Mouse (Mus musculus) cerebellum, adult 8-10 months (tissue): ENCODE data around the gene Sccpdh.
"Not testable (repeated sequence)": the region's sequence is repeated elsewhere in the genome, so short reads cannot be mapped to it uniquely, and the experiment has no call there.

Source experiments
- DNase-seq: peaks from one replicate; pipeline ENCODE4 v3.0.0; 2022

Gene Sccpdh

GRCm38 (mm10) chr1:179668836-179669537 is 977 bp downstream of the Sccpdh start:
- DNase-seq, result no peak

GRCm38 (mm10) chr1:179674355-179674754 is 6.3 kb downstream of the Sccpdh start:
- DNase-seq, result no peak

- DNase-seq, result no peak
Observed at GRCm38 (mm10) chr1:179677031-179677430, 9.0 kb downstream of the Sccpdh start.

DNA sequence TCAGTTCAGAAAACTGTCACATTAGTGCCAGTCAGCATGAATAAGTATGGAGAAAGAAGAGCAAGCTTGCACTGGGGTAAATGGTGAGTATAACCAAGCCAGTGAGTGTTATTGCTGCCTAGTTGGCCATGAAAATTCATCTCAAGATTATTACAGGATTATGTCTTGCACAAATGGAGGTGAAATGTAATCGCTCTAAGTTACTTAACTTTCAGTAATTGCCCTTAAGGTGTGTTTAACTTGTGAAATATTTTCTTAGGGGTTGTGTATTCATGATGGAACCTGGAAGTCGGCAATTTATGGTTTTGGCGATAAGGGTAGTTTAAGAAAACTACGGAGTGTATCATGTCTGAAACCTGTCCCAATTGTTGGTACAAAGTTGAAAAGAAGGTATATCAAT is 11.3 kb downstream of the Sccpdh start:
- DNase-seq, result no peak

DNA sequence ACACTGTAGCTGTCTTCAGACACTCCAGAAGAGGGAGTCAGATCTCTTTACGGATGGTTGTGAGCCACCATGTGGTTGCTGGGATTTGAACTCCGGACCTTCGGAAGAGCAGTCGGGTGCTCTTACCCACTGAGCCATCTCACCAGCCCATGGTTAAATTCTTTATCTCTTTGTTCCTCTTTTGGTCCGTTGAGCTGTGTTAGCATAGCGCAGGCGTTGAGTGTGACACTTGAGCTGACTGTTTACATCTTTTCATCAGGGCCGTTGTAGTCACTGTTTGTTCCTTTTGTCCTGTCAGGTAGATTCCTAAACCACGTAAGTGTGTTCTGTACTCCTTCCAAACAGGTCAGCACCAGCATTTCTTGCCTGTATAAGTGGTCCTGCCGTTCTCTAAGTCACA is 14.7 kb downstream of the Sccpdh start:
- not testable (repeated sequence) for DNase-seq

GRCm38 (mm10) chr1:179686348-179686747 is 18.3 kb downstream of the Sccpdh start:
- no peak for DNase-seq

DNA sequence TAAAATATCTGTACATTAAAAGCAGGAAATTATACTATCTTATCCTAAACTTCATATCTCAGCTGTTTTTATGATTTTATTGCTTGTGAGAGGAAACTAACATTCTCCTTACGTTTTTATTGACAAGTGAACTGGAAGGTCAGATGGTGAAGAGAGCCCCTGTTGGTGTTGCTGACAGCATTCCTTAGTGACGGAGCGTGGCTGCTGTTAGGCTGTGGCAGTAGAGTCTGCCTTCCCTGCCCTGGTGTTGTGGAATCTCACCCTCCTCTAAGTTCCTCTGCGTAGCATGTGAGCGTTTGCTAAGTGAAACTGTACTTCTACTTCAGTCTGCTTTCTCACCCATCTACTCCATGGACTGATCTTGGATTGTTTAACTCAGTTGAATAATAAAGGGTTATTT is 18.8 kb downstream of the Sccpdh start:
- no peak for DNase-seq

GRCm38 (mm10) chr1:179687305-179687704 is 19.3 kb downstream of the Sccpdh start:
- no peak for DNase-seq

DNA sequence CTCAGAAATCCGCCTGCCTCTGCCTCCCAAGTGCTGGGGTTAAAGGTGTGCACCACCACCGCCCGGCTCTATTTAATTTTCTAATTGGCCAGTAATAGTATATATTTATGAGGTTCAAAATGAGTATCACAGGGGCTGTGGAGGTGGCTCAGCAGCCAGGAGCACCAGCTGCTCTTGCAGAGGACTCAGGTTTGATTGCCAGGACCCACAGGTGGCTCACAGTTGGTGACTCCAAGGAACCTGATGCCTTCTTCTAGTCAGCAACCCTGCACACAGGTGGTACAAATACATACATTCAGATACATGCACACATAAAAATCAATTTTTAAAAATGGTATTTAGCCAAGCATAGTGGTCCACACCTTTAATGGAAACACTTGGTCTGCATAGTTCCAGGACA is 20.0 kb downstream of the Sccpdh start:
- DNase-seq, result peak; percentile 51

GRCm38 (mm10) chr1:179688415-179688814 is 20.4 kb downstream of the Sccpdh start:
- no peak for DNase-seq

DNA sequence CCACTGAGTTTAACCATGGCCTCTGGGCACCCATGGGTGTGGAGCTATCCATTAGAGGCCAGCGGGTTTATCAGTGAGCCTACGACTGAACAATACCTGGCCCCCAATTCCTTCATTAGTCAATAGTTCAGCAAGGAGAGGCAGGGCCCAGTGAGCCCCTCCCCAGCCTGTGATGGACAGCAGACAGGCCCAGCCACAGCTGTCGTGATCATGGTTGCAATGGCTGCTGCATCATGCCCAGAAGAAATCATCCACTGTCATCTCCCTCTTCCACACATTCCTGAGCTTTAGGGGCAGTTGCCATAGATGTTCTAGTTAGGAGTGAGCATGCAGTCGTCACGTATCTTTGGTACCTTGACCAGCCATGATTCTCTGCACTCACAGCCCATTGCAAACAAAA is 20.9 kb downstream of the Sccpdh start:
- no peak for DNase-seq

GRCm38 (mm10) chr1:179689479-179689878 is 21.5 kb downstream of the Sccpdh start:
- no peak for DNase-seq

DNA sequence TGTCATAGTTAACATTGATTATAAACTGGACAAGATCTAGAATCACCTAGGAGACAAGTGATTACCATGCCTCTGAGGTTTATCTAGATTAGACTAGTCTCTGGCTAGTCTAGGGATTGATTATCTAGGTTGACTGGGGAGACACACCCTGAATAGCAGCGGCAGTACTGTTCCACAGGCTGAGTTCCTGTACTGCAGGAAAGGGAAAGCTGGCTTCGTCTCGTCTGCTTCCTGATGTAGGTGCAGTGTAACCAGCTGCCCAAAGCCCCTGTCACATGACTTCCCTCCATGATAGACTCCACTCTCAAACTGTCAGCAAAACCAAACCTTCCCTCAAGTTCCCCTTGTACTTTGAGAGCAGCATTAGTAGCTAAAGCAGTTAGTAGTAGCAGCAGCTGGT is 36.1 kb downstream of the Sccpdh start:
- DNase-seq, result no peak

GRCm38 (mm10) chr1:179705154-179705553 is 37.1 kb downstream of the Sccpdh start:
- no peak for DNase-seq

DNA sequence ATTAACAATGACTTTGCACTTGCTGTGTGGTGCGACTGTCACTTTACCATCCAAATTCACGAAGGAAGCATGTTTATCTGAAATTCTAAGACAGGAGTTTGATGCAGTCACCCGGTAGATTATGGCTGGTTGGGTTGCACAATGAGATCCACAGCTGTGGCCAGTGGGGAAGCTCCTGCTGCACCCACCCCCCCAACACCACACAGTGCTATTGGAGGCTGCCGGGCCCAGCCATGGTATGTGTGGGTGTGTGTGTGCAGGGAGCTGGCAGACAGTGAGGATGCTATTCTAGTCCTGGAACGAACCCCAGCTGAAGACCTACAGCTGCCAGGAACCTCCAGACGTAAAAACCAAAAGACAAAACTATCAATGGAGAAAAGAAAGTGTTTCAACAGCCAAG is 41.4 kb downstream of the Sccpdh start:
- peak; percentile 27 for DNase-seq

GRCm38 (mm10) chr1:179710739-179711138 is 42.7 kb downstream of the Sccpdh start:
- no peak for DNase-seq

GRCm38 (mm10) chr1:179712658-179713057 is 44.6 kb downstream of the Sccpdh start:
- DNase-seq, result no peak

DNA sequence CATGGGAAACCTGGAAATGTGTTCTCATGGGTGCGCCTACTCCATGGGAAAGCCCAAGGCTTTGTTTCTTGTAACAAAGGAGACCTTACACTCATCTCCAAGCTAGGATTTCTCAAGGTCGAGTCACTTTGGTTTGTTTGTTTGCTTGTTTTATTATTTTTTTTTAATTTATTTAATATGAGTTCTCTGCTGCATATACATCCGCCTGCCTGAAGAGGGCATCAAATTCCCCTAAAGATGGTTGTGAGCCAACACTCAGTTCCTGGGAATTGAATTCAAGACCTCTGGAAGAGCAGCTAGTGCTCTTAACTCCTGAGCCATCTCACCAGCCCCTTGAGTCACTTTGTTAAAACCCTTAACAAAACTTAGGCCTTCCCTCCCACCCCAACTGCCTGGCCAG is 45.4 kb downstream of the Sccpdh start:
- no peak for DNase-seq

- not testable (repeated sequence) for DNase-seq
Observed at GRCm38 (mm10) chr1:179715289-179715688, 47.3 kb downstream of the Sccpdh start.

DNA sequence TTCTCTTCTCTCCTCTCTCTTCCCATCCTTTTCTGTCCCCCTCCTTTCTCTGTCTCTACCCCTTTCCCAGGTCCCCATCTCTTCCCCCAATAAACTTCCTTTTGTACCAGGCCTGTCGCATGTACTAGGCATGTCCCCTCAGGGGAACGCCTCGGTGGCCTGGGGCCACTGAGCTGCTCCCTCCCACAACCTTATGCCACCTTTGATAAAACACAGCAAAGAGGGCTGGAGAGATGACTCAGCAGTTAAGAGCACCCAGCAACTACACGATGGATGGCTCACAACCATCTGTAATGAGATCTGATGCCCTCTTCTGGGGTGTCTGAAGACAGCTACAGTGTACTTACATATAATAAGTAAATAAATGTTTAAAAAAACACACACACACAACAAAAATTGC is 47.8 kb downstream of the Sccpdh start:
- no peak for DNase-seq

- DNase-seq, result no peak
Observed at GRCm38 (mm10) chr1:179722811-179723469, 54.9 kb downstream of the Sccpdh start.

GRCm38 (mm10) chr1:179728661-179729060 is 60.7 kb downstream of the Sccpdh start:
- DNase-seq, result no peak

DNA sequence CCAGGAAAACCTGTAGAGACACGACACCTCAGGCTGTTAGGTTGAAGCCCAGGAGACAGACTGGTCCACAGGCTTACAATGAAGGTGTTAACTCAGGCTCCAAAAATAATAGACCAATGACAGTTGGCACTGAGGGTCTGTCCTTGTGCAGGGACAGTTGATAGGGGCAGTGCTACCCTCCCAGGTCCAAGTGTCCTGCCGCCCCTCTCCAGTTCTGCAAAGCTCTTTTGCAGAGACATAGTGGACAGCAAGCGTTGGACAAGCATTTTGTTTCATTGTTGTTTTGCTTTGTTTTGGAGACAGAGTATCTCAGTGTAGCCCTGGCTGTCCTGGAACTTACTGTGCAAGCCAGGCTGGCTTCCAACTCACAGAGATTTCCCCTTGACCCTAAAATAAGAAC is 63.4 kb downstream of the Sccpdh start:
- DNase-seq, result no peak
